Mouse (Mus musculus) liver, postnatal 0 days (tissue): ENCODE data around the gene Pla2g16. TPM values are rescaled to one million over a fixed set of nuclear protein-coding genes. Genes with fewer than 3 reads are reported as not detected.

Experiments
- ATAC-seq: fragments of 200-750 bp; cut with Nextera tagmentation; 2 replicates; pipeline ENCODE4 v1.8.0; 2017; ENCODE audit warnings: mild to moderate bottlenecking, moderate library complexity
- DNase-seq: peaks from one replicate; pipeline ENCODE4 v3.0.0-alpha.2; 2016
- H3K27ac ChIP-seq: fragments of 300-500 bp; sonication (generic); 2 replicates; pipeline ENCODE4 v1.5.1; 2014; ENCODE audit warnings: antibody characterized with exemption, moderate library complexity, mild to moderate bottlenecking, low read depth
- H3K27me3 ChIP-seq: fragments of 300-500 bp; sonication (generic); 2 replicates; pipeline ENCODE4 v1.6.1; 2014; ENCODE audit warnings: low read length, control low read depth, mixed read lengths; ENCODE audit not compliant: insufficient read depth
- H3K36me3 ChIP-seq: fragments of 300-500 bp; sonication (generic); replicated peaks from 2 replicates; pipeline ENCODE4 v1.6.1; 2014; ENCODE audit warnings: mild to moderate bottlenecking, control low read depth, low read length, moderate library complexity, mixed read lengths; ENCODE audit not compliant: insufficient read depth
- H3K4me1 ChIP-seq: fragments of 300-500 bp; sonication (generic); 2 replicates; pipeline ENCODE4 v1.6.1; 2014; ENCODE audit warnings: antibody characterized with exemption, mild to moderate bottlenecking, control low read depth; ENCODE audit not compliant: insufficient read depth
- H3K4me2 ChIP-seq: fragments of 300-500 bp; sonication (generic); 2 replicates; pipeline ENCODE4 v1.6.1; 2014; ENCODE audit warnings: low read depth, mild to moderate bottlenecking, low read length, moderate library complexity, mixed read lengths
- H3K4me3 ChIP-seq: fragments of 300-500 bp; sonication (generic); 2 replicates; pipeline ENCODE4 v1.5.1; 2014; ENCODE audit warnings: low read depth, low read length
- H3K9ac ChIP-seq: fragments of 300-500 bp; sonication (generic); replicated peaks from 2 replicates; pipeline ENCODE4 v1.6.1; 2014; ENCODE audit warnings: mild to moderate bottlenecking, moderate library complexity
- H3K9me3 ChIP-seq: fragments of 300-500 bp; sonication (generic); 2 replicates; pipeline ENCODE4 v1.6.1; 2016; ENCODE audit warnings: mild to moderate bottlenecking, control low read depth, low read length, mixed read lengths
- CTCF ChIP-seq: sonication (generic); IDR thresholded peaks from 2 replicates; pipeline ENCODE4 v1.5.1; 2016; ENCODE audit warnings: antibody characterized with exemption, low read depth
- EP300 ChIP-seq: IDR thresholded peaks from 2 replicates; pipeline ENCODE4 v1.6.1; 2016; ENCODE audit warnings: antibody characterized with exemption, low read depth, mild to moderate bottlenecking
- WGBS: fragments of 180-500 bp; shearing (Covaris S2); extraction: QIAGEN DNeasy Blood & Tissue Kit; methylation state at CpG from one replicate; pipeline ENCODE4 v1.1.7; 2014; ENCODE audit not compliant: insufficient replicate concordance; 5-methylcytosine and 5-hydroxymethylcytosine counted together
- polyA plus RNA-seq: library from polyadenylated mRNA; unstranded; fragments of >200 nt; fragmentation: Nextera tagmentation; extraction: Ambion mirVana; gene quantifications from 2 replicates; pipeline ENCODE4 v1.2.1, GENCODE M21; 2015

Gene Pla2g16
- polyA plus RNA-seq, 1 experiment from 2014 or later: 16.0 TPM

- no peak for DNase-seq
- ATAC-seq: no peak
- H3K9ac ChIP-seq: no peak overlapping the region
- 0 out of 2 replicates have a peak, but pooled peaks cover 3% of the 10 kb centered on the region for H3K36me3 ChIP-seq
- no peaks in the 10 kb centered on the region for H3K9me3 ChIP-seq
- H3K4me1 ChIP-seq: peaks cover 5% of the 10 kb centered on the region
- H3K4me2 ChIP-seq: no peak overlapping the region
- H3K4me3 ChIP-seq: no peak overlapping the region
- no peak overlapping the region for H3K27ac ChIP-seq
- H3K27me3 ChIP-seq: no peaks in the 10 kb centered on the region
- WGBS: 78% methylated on average over 1 of the region's 1 CpGs
- TF ChIP-seq EP300 (no peak), CTCF (no peak)
Observed at GRCm38 (mm10) chr19:7576180-7576579, 18.9 kb downstream of the Pla2g16 start.

DNA sequence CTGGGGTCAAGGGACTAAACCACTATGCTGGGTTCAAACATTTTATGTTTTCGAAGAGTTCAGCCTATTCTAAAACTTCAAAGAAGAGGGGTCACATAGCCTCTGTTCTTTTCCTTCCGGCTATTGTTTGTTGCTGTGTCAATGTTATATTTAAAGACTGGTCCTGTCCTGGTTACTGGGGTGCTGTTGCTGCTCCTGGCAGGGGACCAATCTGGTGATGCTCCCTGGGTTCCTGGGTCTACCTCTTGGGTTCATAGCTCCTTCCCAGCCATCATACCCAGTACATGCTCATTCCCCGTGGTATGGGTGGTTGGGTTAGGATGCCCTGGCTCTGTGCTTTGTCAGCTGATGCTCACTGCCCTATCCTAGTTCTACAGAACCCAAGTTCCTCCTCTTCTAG is 20.5 kb downstream of the Pla2g16 start:
- H3K4me3 ChIP-seq: no peak overlapping the region
- WGBS: 75% methylated on average over 3 of the region's 3 CpGs
- H3K36me3 ChIP-seq: 0 out of 2 replicates have a peak, but pooled peaks cover 3% of the 10 kb centered on the region
- ATAC-seq: no peak
- H3K9me3 ChIP-seq: no peaks in the 10 kb centered on the region
- no peak for DNase-seq
- no peak overlapping the region for H3K9ac ChIP-seq
- TF ChIP-seq CTCF: no peak
- TF ChIP-seq EP300: no peak
- H3K4me1 ChIP-seq: peaks cover 5% of the 10 kb centered on the region
- no peak overlapping the region for H3K4me2 ChIP-seq
- H3K27me3 ChIP-seq: no peaks in the 10 kb centered on the region
- H3K27ac ChIP-seq: no peak overlapping the region

- Histone ChIP-seq H3K36me3 (no peaks in the 10 kb centered on the region; the same call in none of the 2 replicates), H3K27me3 (no peaks in the 10 kb centered on the region), H3K4me1 (peaks cover 8% of the 10 kb centered on the region), H3K27ac (peak overlapping the region; percentile 40; the same call in 1 of the 2 replicates), H3K9ac (no peak overlapping the region), H3K4me3 (no peak overlapping the region), H3K9me3 (no peaks in the 10 kb centered on the region), H3K4me2 (no peak overlapping the region)
- peak; percentile 83 for ATAC-seq
- DNase-seq: peak; percentile 46
- no peak for TF ChIP-seq EP300
- whole genome bisulfite sequencing: 11% methylated on average over 5 of the region's 5 CpGs
Observed at GRCm38 (mm10) chr19:7581042-7581441, 23.8 kb downstream of the Pla2g16 start.

DNA sequence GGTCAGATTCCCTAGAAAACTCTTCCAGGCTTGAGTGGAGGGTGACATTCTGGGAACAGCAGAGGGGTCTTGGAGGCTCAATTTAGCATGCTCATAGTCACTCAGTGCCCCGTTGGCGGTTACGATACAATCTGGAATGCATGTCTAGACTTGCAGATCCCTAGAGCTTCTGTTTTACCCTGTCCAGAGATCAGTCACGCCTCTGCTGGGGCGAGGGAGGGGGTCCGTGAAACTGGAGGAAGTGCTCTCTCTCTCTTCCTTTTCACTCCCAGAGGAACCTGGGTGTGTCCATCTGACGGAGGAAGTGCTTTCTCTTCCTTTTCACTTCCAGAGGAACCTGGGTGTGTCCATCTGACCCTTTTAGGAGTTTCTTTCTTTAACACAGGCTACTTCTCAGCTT is 25.8 kb downstream of the Pla2g16 start:
- H3K9ac ChIP-seq: no peak overlapping the region
- no peaks in the 10 kb centered on the region; the same call in none of the 2 replicates for H3K36me3 ChIP-seq
- TF ChIP-seq CTCF (no peak), EP300 (no peak)
- H3K9me3 ChIP-seq: no peaks in the 10 kb centered on the region
- H3K4me2 ChIP-seq: no peak overlapping the region
- no peak for ATAC-seq
- no peak for DNase-seq
- no peak overlapping the region for H3K27ac ChIP-seq
- no peaks in the 10 kb centered on the region for H3K27me3 ChIP-seq
- H3K4me3 ChIP-seq: no peak overlapping the region
- H3K4me1 ChIP-seq: peaks cover 8% of the 10 kb centered on the region
- 72% methylated on average over 7 of the region's 7 CpGs for WGBS

GRCm38 (mm10) chr19:7583599-7583998 is 26.3 kb downstream of the Pla2g16 start:
- no peak for TF ChIP-seq EP300
- TF ChIP-seq CTCF: no peak
- Histone ChIP-seq H3K4me2 (no peak overlapping the region), H3K9ac (no peak overlapping the region), H3K4me3 (no peak overlapping the region), H3K9me3 (no peaks in the 10 kb centered on the region), H3K4me1 (peaks cover 8% of the 10 kb centered on the region), H3K36me3 (no peaks in the 10 kb centered on the region; the same call in none of the 2 replicates), H3K27ac (no peak overlapping the region), H3K27me3 (no peaks in the 10 kb centered on the region)
- ATAC-seq (no peak), DNase-seq (no peak)
- WGBS: 67% methylated on average over 3 of the region's 3 CpGs

- no peak for ATAC-seq
- no peak for TF ChIP-seq CTCF
- TF ChIP-seq EP300: no peak
- no peak overlapping the region for H3K4me2 ChIP-seq
- no peak overlapping the region for H3K9ac ChIP-seq
- no peak for DNase-seq
- H3K9me3 ChIP-seq: no peaks in the 10 kb centered on the region
- H3K27ac ChIP-seq: no peak overlapping the region
- WGBS: 83% methylated on average over 8 of the region's 8 CpGs
- no peaks in the 10 kb centered on the region; the same call in none of the 2 replicates for H3K36me3 ChIP-seq
- H3K27me3 ChIP-seq: no peaks in the 10 kb centered on the region
- H3K4me1 ChIP-seq: peaks cover 7% of the 10 kb centered on the region
- no peak overlapping the region for H3K4me3 ChIP-seq
Observed at GRCm38 (mm10) chr19:7585279-7585678, 28.0 kb downstream of the Pla2g16 start.

- peaks cover 3% of the 10 kb centered on the region; the same call in 1 of the 2 replicates for H3K4me1 ChIP-seq
Observed at GRCm38 (mm10) chr19:7585764-7586163, 28.5 kb downstream of the Pla2g16 start.

More at GRCm38 (mm10) chr19:7585764-7586163, 28.5 kb downstream of the Pla2g16 start:
- Histone ChIP-seq H3K4me3 (no peak overlapping the region), H3K36me3 (no peaks in the 10 kb centered on the region; the same call in none of the 2 replicates), H3K27me3 (no peaks in the 10 kb centered on the region), H3K27ac (no peak overlapping the region), H3K9ac (no peak overlapping the region), H3K4me2 (no peak overlapping the region), H3K9me3 (no peaks in the 10 kb centered on the region)
- DNase-seq (no peak), ATAC-seq (no peak)
- 82% methylated on average over 6 of the region's 6 CpGs for WGBS
- no peak for TF ChIP-seq CTCF
- TF ChIP-seq EP300: no peak
